19 mouse cellular contexts compared by ENCODE assay signal in genomic region chr5:111791089-111791561, GRCm38 (mm10). TPM values are rescaled to one million over a fixed set of nuclear protein-coding genes. Genes with fewer than 3 reads are reported as not detected.
A peak's percentile ranks its signal among the peaks of the same experiment; 100 is the strongest.
DNase-seq lines count a peak whose midpoint lies in the region; ATAC-seq and TF ChIP-seq lines count a peak whose summit lies in the region.
"Had no signal": no experiment of that assay in that cellular context is flagged by ENCODE, and none has a peak within 500 bp of the region (broad histone marks: within the 10 kb centered on the region; RNA-seq: fewer than 3 reads in every experiment).

No protein-coding gene starts in this region.

- H3K4me3 ChIP-seq in forebrain, postnatal 0 days (ENCODE audit: low read depth, low read length) = no peak overlapping the region
- no peak overlapping the region for H3K4me3 ChIP-seq in forebrain, embryonic 10.5 days
- no peak overlapping the region for H3K4me3 ChIP-seq in kidney, embryonic 14.5 days (ENCODE audit: low read length)
- H3K4me3 ChIP-seq in forebrain, embryonic 16.5 days (replicated peaks; ENCODE audit: low read length) = no peak overlapping the region
- H3K4me3 ChIP-seq: limb, embryonic 15.5 days had no signal

- no peak overlapping the region for H3K9ac ChIP-seq in forebrain, postnatal 0 days
- no peak overlapping the region for H3K9ac ChIP-seq in kidney, embryonic 14.5 days (ENCODE audit: low read depth, low read length)
- H3K9ac ChIP-seq in forebrain, embryonic 16.5 days (replicated peaks; ENCODE audit: low read depth, low read length) = no peak overlapping the region
- H3K9ac ChIP-seq: limb, embryonic 15.5 days had no signal

- ATAC-seq in forebrain, postnatal 0 days = peak; percentile 32; the same call in 1 of the 2 replicates
- peak; percentile 26; the same call in 1 of the 2 replicates for ATAC-seq in kidney, embryonic 14.5 days (ENCODE audit: low FRiP score, low TSS enrichment)
- no peak for ATAC-seq in forebrain, embryonic 16.5 days
- no peak for ATAC-seq in megakaryocyte progenitor cell, adult 5-6 weeks (replicated peaks; ENCODE audit: poor library complexity)

- H3K36me3 ChIP-seq in forebrain, postnatal 0 days (ENCODE audit: insufficient read depth) = no peaks in the 10 kb centered on the region
- H3K36me3 ChIP-seq in forebrain, embryonic 10.5 days (replicated peaks) = no peaks in the 10 kb centered on the region
- H3K36me3 ChIP-seq in kidney, embryonic 14.5 days (ENCODE audit: control insufficient read depth, insufficient read depth, low read length) = no peaks in the 10 kb centered on the region
- H3K36me3 ChIP-seq in forebrain, embryonic 16.5 days (ENCODE audit: control insufficient read depth, insufficient read depth) = no peaks in the 10 kb centered on the region
- H3K36me3 ChIP-seq: limb, embryonic 15.5 days had no signal

- DNase-seq in forebrain, postnatal 0 days = no peak
- DNase-seq in forebrain, embryonic 10.5 days (ENCODE audit: extremely low spot score, low spot score) = no peak
- DNase-seq in kidney, postnatal 25 days = no peak
- DNase-seq in frontal cortex, adult 2 months (ENCODE audit: extremely low spot score in 1 of 2, low spot score in 1 of 2) = peak; percentile 66 to 74
- peak; percentile 52 to 57 for DNase-seq in right cerebral cortex, adult 2 months (ENCODE audit: low spot score in 2 of 2)
- DNase-seq: cerebellum, adult 8-10 months; embryo, embryonic 11 days had no signal

- no peak overlapping the region for H3K4me2 ChIP-seq in forebrain, postnatal 0 days (ENCODE audit: low read depth)
- no peak overlapping the region for H3K4me2 ChIP-seq in kidney, embryonic 14.5 days (replicated peaks; ENCODE audit: low read depth, low read length)
- H3K4me2 ChIP-seq in forebrain, embryonic 16.5 days (ENCODE audit: low read length) = no peak overlapping the region
- H3K4me2 ChIP-seq: limb, embryonic 15.5 days had no signal

- H3K27me3 ChIP-seq in forebrain, postnatal 0 days (ENCODE audit: insufficient read depth, low read length) = no peaks in the 10 kb centered on the region
- peaks cover 10% of the 10 kb centered on the region; the same call in 1 of the 2 replicates for H3K27me3 ChIP-seq in forebrain, embryonic 10.5 days (ENCODE audit: poor library complexity, severe bottlenecking)
- no peaks in the 10 kb centered on the region; the same call in 1 of the 2 replicates for H3K27me3 ChIP-seq in kidney, embryonic 14.5 days (ENCODE audit: control insufficient read depth, insufficient read depth, low read length)
- no peaks in the 10 kb centered on the region for H3K27me3 ChIP-seq in forebrain, embryonic 16.5 days (replicated peaks; ENCODE audit: control insufficient read depth, insufficient read depth, low read length)
- H3K27me3 ChIP-seq: limb, embryonic 15.5 days had no signal

- WGBS in forebrain, postnatal 0 days = 74% methylated on average over 5 of the region's 5 CpGs
- 89% methylated on average over 5 of the region's 5 CpGs for WGBS in forebrain, embryonic 10.5 days
- WGBS in kidney, embryonic 14.5 days = 34% methylated on average over 5 of the region's 5 CpGs
- 80% methylated on average over 5 of the region's 5 CpGs for WGBS in forebrain, embryonic 16.5 days

- no peak overlapping the region for H3K27ac ChIP-seq in forebrain, postnatal 0 days (ENCODE audit: low read depth, low read length)
- H3K27ac ChIP-seq in forebrain, embryonic 10.5 days = no peak overlapping the region
- no peak overlapping the region for H3K27ac ChIP-seq in kidney, embryonic 14.5 days (ENCODE audit: low read depth, low read length)
- H3K27ac ChIP-seq in forebrain, embryonic 16.5 days (ENCODE audit: low read length) = no peak overlapping the region

- TF ChIP-seq CTCF in forebrain, postnatal 0 days (IDR thresholded peaks at IDR 0.05; ENCODE audit: low read depth) = no peak

- no peaks in the 10 kb centered on the region for H3K9me3 ChIP-seq in forebrain, postnatal 0 days (ENCODE audit: low read length)
- H3K9me3 ChIP-seq in forebrain, embryonic 10.5 days = no peaks in the 10 kb centered on the region
- no peaks in the 10 kb centered on the region for H3K9me3 ChIP-seq in kidney, embryonic 14.5 days (ENCODE audit: control insufficient read depth, low read length)
- no peaks in the 10 kb centered on the region; the same call in 1 of the 2 replicates for H3K9me3 ChIP-seq in forebrain, embryonic 16.5 days (ENCODE audit: control insufficient read depth, low read length)
- H3K9me3 ChIP-seq: limb, embryonic 15.5 days had no signal

- H3K4me1 ChIP-seq in forebrain, postnatal 0 days (ENCODE audit: insufficient read depth) = no peaks in the 10 kb centered on the region
- peaks cover 33% of the 10 kb centered on the region for H3K4me1 ChIP-seq in forebrain, embryonic 10.5 days
- H3K4me1 ChIP-seq in kidney, embryonic 14.5 days (ENCODE audit: control insufficient read depth, insufficient read depth, low read length) = peaks cover 21% of the 10 kb centered on the region
- no peaks in the 10 kb centered on the region; the same call in 1 of the 2 replicates for H3K4me1 ChIP-seq in forebrain, embryonic 16.5 days (replicated peaks; ENCODE audit: control insufficient read depth, insufficient read depth, low read length)

RNA-seq across cellular contexts. Expression of gene Gm26897, which starts 57.4 kb away (rescaled TPM):
- total RNA-seq in forebrain, postnatal 0 days (2014; rRNA removed) = not detected in 2 replicates
- not detected in 2 replicates for polyA plus RNA-seq in forebrain, postnatal 0 days (2015; fragmentation: Nextera tagmentation; extraction: Ambion mirVana)
- polyA plus RNA-seq in forebrain, embryonic 10.5 days (2016; fragmentation: Nextera tagmentation; extraction: Ambion mirVana) = not detected in 2 replicates
- polyA plus RNA-seq in kidney, embryonic 14.5 days (2014; fragmentation: Nextera tagmentation; extraction: Ambion mirVana) = not detected in 2 replicates
- polyA plus RNA-seq in frontal cortex, adult 2 months (2012; rRNA removed) = not detected in 2 replicates
- polyA plus RNA-seq in forebrain, embryonic 16.5 days (2015; fragmentation: Nextera tagmentation; extraction: Ambion mirVana) = not detected in 2 replicates
- not detected in 2 replicates for total RNA-seq in megakaryocyte progenitor cell, adult 5-6 weeks (2015)
- total RNA-seq in megakaryocyte progenitor cell, adult 5-6 weeks (2017) = not detected in 2 replicates
- total RNA-seq: adrenal gland, postnatal 4 days; ES-E14; granulocyte monocyte progenitor cell, adult 5-6 weeks; layer of hippocampus, adult 18-20 months; midbrain, postnatal 0 days had no signal
- polyA plus RNA-seq: intestine, embryonic 14.5 days; limb, embryonic 15.5 days; midbrain, postnatal 0 days; neural tube, embryonic 14.5 days; spleen, adult 2 months had no signal

Comparison
In these comparisons a context has a peak if more than half of its experiments do, and no peak if none do; other contexts are left out.
1. ATAC-seq: peak in forebrain, postnatal 0 days (single experiment) and kidney, embryonic 14.5 days (single experiment); none in forebrain, embryonic 16.5 days (single experiment) and megakaryocyte progenitor cell, adult 5-6 weeks (single experiment).
2. DNase-seq: peak in frontal cortex, adult 2 months (2 of 2) and right cerebral cortex, adult 2 months (2 of 2); none in forebrain, postnatal 0 days (single experiment), forebrain, embryonic 10.5 days (single experiment) and kidney, postnatal 25 days (0 of 2).